Mouse (Mus musculus) MEL (cell line): ENCODE data around the gene Svs2. TPM values are rescaled to one million over a fixed set of nuclear protein-coding genes. Genes with fewer than 3 reads are reported as not detected.

Experiments
- DNase-seq: peaks from one replicate; pipeline ENCODE4 v3.0.0; 2011; ENCODE audit warnings: low read depth, low spot score
- H3K27ac ChIP-seq: 2 replicates; pipeline ENCODE4 v1.5.1; 2012; ENCODE audit warnings: low read depth, mild to moderate bottlenecking, control low read depth, low read length, moderate library complexity; ENCODE audit not compliant: control insufficient read depth
- H3K27me3 ChIP-seq, 2 experiments: fragments of 150-350 bp in 1 of 2; sonication (generic) in 1 of 2; 2 replicates each; pipeline ENCODE4 v1.6.1; 2012; ENCODE audit warnings: low read length in 2 of 2, mild to moderate bottlenecking in 2 of 2, improper control_type of control experiment in 1 of 2, moderate library complexity in 1 of 2; ENCODE audit not compliant: insufficient read depth in 2 of 2, control insufficient read depth in 1 of 2
- H3K36me3 ChIP-seq, 2 experiments: 2 replicates each; pipeline ENCODE4 v1.6.1; 2012 to 2014; ENCODE audit warnings: low read length in 2 of 2, improper control_type of control experiment in 1 of 2, inconsistent platforms in 1 of 2, mild to moderate bottlenecking in 1 of 2; ENCODE audit not compliant: insufficient read depth in 2 of 2, control insufficient read depth in 1 of 2
- H3K4me1 ChIP-seq, 2 experiments: fragments of 150-350 bp in 1 of 2; sonication (generic) in 1 of 2; 2 replicates each; pipeline ENCODE4 v1.6.1; 2012; ENCODE audit warnings: low read length in 2 of 2, improper control_type of control experiment in 1 of 2, mild to moderate bottlenecking in 1 of 2; ENCODE audit not compliant: insufficient read depth in 2 of 2, control insufficient read depth in 1 of 2
- H3K4me3 ChIP-seq, 2 experiments: fragments of 150-350 bp in 1 of 2; sonication (generic) in 1 of 2; 2 replicates each; pipeline ENCODE4 v1.5.1; 2012; ENCODE audit warnings: low read depth in 2 of 2, low read length in 2 of 2, mild to moderate bottlenecking in 2 of 2, moderate library complexity in 2 of 2, control low read depth in 1 of 2, improper control_type of control experiment in 1 of 2; ENCODE audit not compliant: control insufficient read depth in 1 of 2, insufficient read depth in 1 of 2
- H3K79me2 ChIP-seq: 2 replicates; pipeline ENCODE4 v1.6.1; 2012; ENCODE audit warnings: mild to moderate bottlenecking, low read length, moderate library complexity; ENCODE audit not compliant: control insufficient read depth, poor library complexity, insufficient read depth
- H3K9ac ChIP-seq: 2 replicates; pipeline ENCODE4 v1.6.1; 2012; ENCODE audit warnings: low read depth, mild to moderate bottlenecking, control low read depth, low read length, moderate library complexity; ENCODE audit not compliant: control insufficient read depth, poor library complexity, severe bottlenecking
- H3K9me3 ChIP-seq: fragments of 150-350 bp; sonication (generic); replicated peaks from 2 replicates; pipeline ENCODE4 v1.6.1; 2012; ENCODE audit warnings: mild to moderate bottlenecking, low read length, improper control_type of control experiment, moderate library complexity; ENCODE audit not compliant: insufficient read depth
- CHD2 ChIP-seq: IDR thresholded peaks from 2 replicates; pipeline ENCODE4 v1.6.1; 2011; ENCODE audit warnings: low read length, improper control_type of control experiment
- CTCF ChIP-seq, 3 experiments: IDR thresholded peaks in 2 of 3; conservative IDR thresholded peaks in 1 of 3; 2 replicates each; pipeline ENCODE4 v1.5.1; 2011 to 2012; ENCODE audit warnings: low read length in 3 of 3, low read depth in 2 of 3, mild to moderate bottlenecking in 2 of 3, improper control_type of control experiment in 1 of 3, inconsistent platforms in 1 of 3, mixed read lengths in 1 of 3, moderate library complexity in 1 of 3; ENCODE audit not compliant: control insufficient read depth in 1 of 3, insufficient read depth in 1 of 3, poor library complexity in 1 of 3, severe bottlenecking in 1 of 3
- E2F4 ChIP-seq: IDR thresholded peaks from 2 replicates; pipeline ENCODE4 v1.6.1; 2011; ENCODE audit warnings: low read depth, low read length, improper control_type of control experiment, borderline replicate concordance
- EP300 ChIP-seq, 2 experiments: IDR thresholded peaks; 2 replicates each; pipeline ENCODE4 v1.6.1; 2011; ENCODE audit warnings: improper control_type of control experiment in 2 of 2, low read length in 2 of 2, low read depth in 1 of 2, mild to moderate bottlenecking in 1 of 2
- ETS1 ChIP-seq: IDR thresholded peaks from 2 replicates; pipeline ENCODE4 v1.6.1; 2012; ENCODE audit warnings: low read depth, mild to moderate bottlenecking, inconsistent platforms, low read length, improper control_type of control experiment, moderate library complexity
- GABPA ChIP-seq: IDR thresholded peaks from 2 replicates; pipeline ENCODE4 v1.6.1; 2012; ENCODE audit warnings: low read depth, mild to moderate bottlenecking, inconsistent platforms, low read length, improper control_type of control experiment, moderate library complexity
- HCFC1 ChIP-seq: IDR thresholded peaks from 2 replicates; pipeline ENCODE4 v1.6.1; 2012; ENCODE audit warnings: low read depth, mild to moderate bottlenecking, inconsistent platforms, low read length, improper control_type of control experiment, moderate library complexity
- MAFK ChIP-seq: IDR thresholded peaks from 2 replicates; pipeline ENCODE4 v1.6.1; 2011; ENCODE audit warnings: low read depth, mild to moderate bottlenecking, low read length, improper control_type of control experiment, borderline replicate concordance
- MAZ ChIP-seq: IDR thresholded peaks from 2 replicates; pipeline ENCODE4 v1.6.1; 2012; ENCODE audit warnings: low read depth, mild to moderate bottlenecking, inconsistent platforms, low read length, improper control_type of control experiment
- MEF2A ChIP-seq: IDR thresholded peaks from 2 replicates; pipeline ENCODE4 v1.6.1; 2014; ENCODE audit warnings: low read depth, mild to moderate bottlenecking, inconsistent platforms, low read length, improper control_type of control experiment; ENCODE audit not compliant: poor library complexity, insufficient replicate concordance, severe bottlenecking; ENCODE audit errors: extremely low read depth
- MXI1 ChIP-seq: IDR thresholded peaks from 2 replicates; pipeline ENCODE4 v1.6.1; 2011; ENCODE audit warnings: mild to moderate bottlenecking, low read depth, low read length, improper control_type of control experiment
- MYB ChIP-seq: IDR thresholded peaks from 2 replicates; pipeline ENCODE4 v1.6.1; 2011; ENCODE audit warnings: mild to moderate bottlenecking, low read depth, low read length, improper control_type of control experiment
- MYC ChIP-seq: IDR thresholded peaks from 2 replicates; pipeline ENCODE4 v1.6.1; 2011; ENCODE audit warnings: low read depth, mild to moderate bottlenecking, low read length, improper control_type of control experiment, moderate library complexity
- NELFE ChIP-seq: IDR thresholded peaks from 2 replicates; pipeline ENCODE4 v1.6.1; 2011; ENCODE audit warnings: low read depth, low read length, improper control_type of control experiment
- NRF1 ChIP-seq: IDR thresholded peaks from 2 replicates; pipeline ENCODE4 v1.6.1; 2014; ENCODE audit warnings: low read depth, mild to moderate bottlenecking, inconsistent platforms, low read length, improper control_type of control experiment, moderate library complexity; ENCODE audit not compliant: poor library complexity, insufficient read depth, severe bottlenecking
- POLR2A ChIP-seq, 2 experiments: IDR thresholded peaks; 2 replicates each; pipeline ENCODE4 v1.6.1; 2011 to 2012; ENCODE audit warnings: low read length in 2 of 2, mild to moderate bottlenecking in 2 of 2, control low read depth in 1 of 2, improper control_type of control experiment in 1 of 2, low read depth in 1 of 2, moderate library complexity in 1 of 2; ENCODE audit not compliant: control insufficient read depth in 1 of 2, insufficient read depth in 1 of 2, poor library complexity in 1 of 2
- POLR2AphosphoS2 ChIP-seq: IDR thresholded peaks from 2 replicates; pipeline ENCODE4 v1.6.1; 2011; ENCODE audit warnings: low read length, improper control_type of control experiment
- POLR2AphosphoS5 ChIP-seq: IDR thresholded peaks from 2 replicates; pipeline ENCODE4 v1.6.1; 2012; ENCODE audit warnings: low read depth, borderline replicate concordance, mild to moderate bottlenecking, inconsistent platforms, low read length, moderate library complexity, mixed read lengths
- RAD21 ChIP-seq: IDR thresholded peaks from 2 replicates; pipeline ENCODE4 v1.6.1; 2011; ENCODE audit warnings: mild to moderate bottlenecking, low read depth, low read length, improper control_type of control experiment
- RCOR1 ChIP-seq: IDR thresholded peaks from 2 replicates; pipeline ENCODE4 v1.6.1; 2012; ENCODE audit warnings: low read depth, mild to moderate bottlenecking, inconsistent platforms, low read length, improper control_type of control experiment
- SIN3A ChIP-seq: IDR thresholded peaks from 2 replicates; pipeline ENCODE4 v1.6.1; 2012; ENCODE audit warnings: low read length, improper control_type of control experiment, inconsistent platforms
- SMC3 ChIP-seq: IDR thresholded peaks from 2 replicates; pipeline ENCODE4 v1.6.1; 2011; ENCODE audit warnings: low read depth, low read length, improper control_type of control experiment
- TBP ChIP-seq: IDR thresholded peaks from 2 replicates; pipeline ENCODE4 v1.8.0; 2011; ENCODE audit warnings: low read depth, low read length, improper control_type of control experiment
- TCF12 ChIP-seq: IDR thresholded peaks from 2 replicates; pipeline ENCODE4 v1.6.1; 2014; ENCODE audit warnings: low read depth, mild to moderate bottlenecking, inconsistent platforms, low read length, improper control_type of control experiment, moderate library complexity
- UBTF ChIP-seq: IDR thresholded peaks from 2 replicates; pipeline ENCODE4 v1.6.1; 2012; ENCODE audit warnings: low read depth, mild to moderate bottlenecking, inconsistent platforms, low read length, improper control_type of control experiment, moderate library complexity, borderline replicate concordance; ENCODE audit not compliant: insufficient read depth
- USF2 ChIP-seq, 2 experiments: IDR thresholded peaks; 2 replicates each; pipeline ENCODE4 v1.6.1; 2011 to 2012; ENCODE audit warnings: improper control_type of control experiment in 2 of 2, low read length in 2 of 2, borderline replicate concordance in 1 of 2, inconsistent platforms in 1 of 2, low read depth in 1 of 2, mild to moderate bottlenecking in 1 of 2; ENCODE audit not compliant: insufficient read depth in 1 of 2
- ZC3H11A ChIP-seq: IDR thresholded peaks from 2 replicates; pipeline ENCODE4 v1.6.1; 2012; ENCODE audit warnings: low read depth, mild to moderate bottlenecking, inconsistent platforms, low read length, improper control_type of control experiment
- ZKSCAN1 ChIP-seq: IDR thresholded peaks from 2 replicates; pipeline ENCODE4 v1.6.1; 2012; ENCODE audit warnings: low read depth, mild to moderate bottlenecking, inconsistent platforms, low read length, improper control_type of control experiment, moderate library complexity
- ZMIZ1 ChIP-seq: IDR thresholded peaks from 2 replicates; pipeline ENCODE4 v1.6.1; 2012; ENCODE audit warnings: low read depth, mild to moderate bottlenecking, inconsistent platforms, low read length, improper control_type of control experiment, moderate library complexity
- polyA plus RNA-seq, 2 experiments: library from polyadenylated mRNA; stranded (reverse) in 1 of 2; unstranded in 1 of 2; fragments of >175 nt in 1 of 2; fragments of >200 nt in 1 of 2; gene quantifications; 2 replicates each; pipeline versions ENCODE4 v1.2.1 to v1.2.4; 2012; ENCODE audit warnings: low replicate concordance in 2 of 2, low read depth in 1 of 2; ENCODE audit not compliant: insufficient read length in 2 of 2, insufficient read depth in 1 of 2, missing spikeins in 1 of 2
- total RNA-seq: library from RNA; depleted of rRNA; stranded (reverse); fragments of 300-350 nt; gene quantifications from 2 replicates; pipeline ENCODE4 v1.2.3, GENCODE M21; 2012

Gene Svs2
- total and polyA plus RNA-seq, 3 experiments = not detected

- Histone ChIP-seq H3K79me2 (no peaks in the 10 kb centered on the region), H3K27me3 (peaks cover 5 to 13% of the 10 kb centered on the region in 2 experiments), H3K27ac (no peak within 1 kb of the TSS), H3K4me3 (no peak within 1 kb of the TSS), H3K9ac (no peak within 1 kb of the TSS), H3K4me1 (peaks cover under 1 to 2% of the 10 kb centered on the region in 2 experiments; a peak in 3 of 4 replicates), H3K36me3 (no peaks in the 10 kb centered on the region)
- no peak for DNase-seq
- TF ChIP-seq CHD2 (no peak), GABPA (no peak), RAD21 (no peak), NRF1 (no peak), ETS1 (no peak), POLR2A (IDR thresholded peaks at IDR 0.05; ENCODE audit: control insufficient read depth in 1 of 2, insufficient read depth in 1 of 2, low read depth in 1 of 2, low read length in 2 of 2, poor library complexity in 1 of 2) (no peak), ZMIZ1 (no peak), RCOR1 (no peak), CTCF (IDR thresholded peaks at IDR 0.05 in 2 of 3, conservative IDR thresholded peaks at IDR 0.05 in 1 of 3; ENCODE audit: control insufficient read depth in 1 of 3, insufficient read depth in 1 of 3, low read depth in 2 of 3, low read length in 3 of 3, poor library complexity in 1 of 3, severe bottlenecking in 1 of 3) (no peak), MYB (no peak)
- TF ChIP-seq, all 39 proteins: peak for 0
- H3K9me3 ChIP-seq = no peaks in the 10 kb centered on the region
Observed at GRCm38 (mm10) chr2:164190576-164190975, 47.7 kb downstream of the Svs2 start, which contains the start of gene Wfdc12. Gene Wfdc12 (minus strand): TSS chr2:164190608.

DNA sequence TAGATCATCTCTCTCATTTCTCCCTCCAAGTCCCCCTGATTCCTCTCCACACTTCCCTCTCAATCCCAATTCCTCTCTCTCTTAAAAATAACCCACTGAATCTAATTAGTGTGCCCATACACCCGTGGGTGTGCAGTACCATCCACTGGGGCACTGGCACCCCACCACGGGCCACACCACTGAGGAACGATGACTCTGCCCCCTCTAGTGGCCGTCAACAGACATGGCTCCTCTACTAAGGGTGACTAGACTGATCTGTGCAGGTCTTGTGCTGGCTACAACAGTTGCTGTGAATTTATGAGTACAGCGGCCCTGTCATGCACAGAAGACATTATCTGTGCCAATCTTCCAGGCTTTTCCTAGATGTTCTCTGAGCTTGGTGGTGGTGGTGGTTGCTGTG lies 49.5 kb downstream of the Svs2 start:
- H3K4me3 ChIP-seq = no peak overlapping the region
- peak; percentile 68 for DNase-seq
- H3K27ac ChIP-seq = no peak overlapping the region
- no peaks in the 10 kb centered on the region for H3K79me2 ChIP-seq
- no peak overlapping the region for H3K9ac ChIP-seq
- no peaks in the 10 kb centered on the region for H3K9me3 ChIP-seq
- peaks cover 0 to 5% of the 10 kb centered on the region in 2 experiments; a peak in 2 of 4 replicates for H3K36me3 ChIP-seq
- peaks cover 2 to 8% of the 10 kb centered on the region in 2 experiments for H3K4me1 ChIP-seq
- peaks cover 2 to 8% of the 10 kb centered on the region in 2 experiments for H3K27me3 ChIP-seq
- TF ChIP-seq CHD2 (no peak), ZMIZ1 (no peak), MXI1 (no peak), NELFE (no peak), MAFK (no peak), EP300 (IDR thresholded peaks at IDR 0.05; ENCODE audit: low read depth in 1 of 2, low read length in 2 of 2) (no peak), HCFC1 (no peak), MYC (no peak), POLR2A (IDR thresholded peaks at IDR 0.05; ENCODE audit: control insufficient read depth in 1 of 2, insufficient read depth in 1 of 2, low read depth in 1 of 2, low read length in 2 of 2, poor library complexity in 1 of 2) (no peak), SMC3 (peak; percentile 83), CTCF (IDR thresholded peaks at IDR 0.05 in 2 of 3, conservative IDR thresholded peaks at IDR 0.05 in 1 of 3; ENCODE audit: control insufficient read depth in 1 of 3, insufficient read depth in 1 of 3, low read depth in 2 of 3, low read length in 3 of 3, poor library complexity in 1 of 3, severe bottlenecking in 1 of 3) (peak; percentile 85 to 88 (median 86)), UBTF (no peak), TBP (no peak), USF2 (IDR thresholded peaks at IDR 0.05; ENCODE audit: borderline replicate concordance in 1 of 2, insufficient read depth in 1 of 2, low read depth in 1 of 2, low read length in 2 of 2) (no peak), MYB (no peak), MEF2A (no peak), TCF12 (no peak), GABPA (no peak), MAZ (no peak), POLR2AphosphoS2 (no peak), ETS1 (no peak), ZC3H11A (peak; percentile 61), SIN3A (no peak), E2F4 (no peak), RCOR1 (no peak), RAD21 (peak; percentile 71), POLR2AphosphoS5 (no peak), ZKSCAN1 (no peak)
